Mouse (Mus musculus) liver, embryonic 14.5 days (tissue): ENCODE measurements at regions not wholly inside any gene's neighbourhood (a gene's known extent, or its start where the extent isn't known, plus 50 kb on each side); places are given as distances from the start of the nearest gene placed in this dataset.

Experiments used
- ATAC-seq: fragments of 200-750 bp; cut with Nextera tagmentation; 2 replicates; pipeline ENCODE4 v1.8.0; 2017; ENCODE audit warnings: moderate number of reproducible peaks, mild to moderate bottlenecking, moderate library complexity; ENCODE audit not compliant: insufficient read depth
- DNase-seq, 3 experiments: peaks; one replicate each; pipeline ENCODE4 v3.0.0-alpha.2; 2012 to 2013; ENCODE audit warnings: low read depth in 3 of 3, low spot score in 3 of 3
- H3K27ac ChIP-seq: fragments of 300-500 bp; sonication (generic); 2 replicates; pipeline ENCODE4 v1.5.1; 2014; ENCODE audit warnings: moderate library complexity, mild to moderate bottlenecking, control low read depth, inconsistent platforms
- H3K27me3 ChIP-seq: fragments of 300-500 bp; sonication (generic); 2 replicates; pipeline ENCODE4 v1.6.1; 2014; ENCODE audit warnings: mild to moderate bottlenecking, low read length, moderate library complexity; ENCODE audit not compliant: control insufficient read depth, insufficient read depth
- H3K36me3 ChIP-seq: fragments of 300-500 bp; sonication (generic); replicated peaks from 2 replicates; pipeline ENCODE4 v1.6.1; 2014; ENCODE audit warnings: low read depth; ENCODE audit not compliant: control insufficient read depth, insufficient read depth
- H3K4me1 ChIP-seq, 2 experiments: fragments of 200-500 bp in 1 of 2; fragments of 300-500 bp in 1 of 2; sonication (generic) in 1 of 2; replicated peaks; 2 replicates each; pipeline ENCODE4 v1.6.1; 2012 to 2014; ENCODE audit warnings: antibody characterized with exemption in 1 of 2, inconsistent platforms in 1 of 2, low read length in 1 of 2; ENCODE audit not compliant: control insufficient read depth in 2 of 2, insufficient read depth in 2 of 2
- H3K4me2 ChIP-seq: fragments of 300-500 bp; sonication (generic); 2 replicates; pipeline ENCODE4 v1.6.1; 2014; ENCODE audit warnings: low read depth, mild to moderate bottlenecking, control low read depth, moderate library complexity
- H3K4me3 ChIP-seq, 2 experiments: fragments of 200-500 bp in 1 of 2; fragments of 300-500 bp in 1 of 2; sonication (generic) in 1 of 2; 2 replicates each; pipeline ENCODE4 v1.5.1; 2012 to 2014; ENCODE audit warnings: low read depth in 2 of 2, low read length in 2 of 2, mild to moderate bottlenecking in 2 of 2, control low read depth in 1 of 2, inconsistent platforms in 1 of 2, moderate library complexity in 1 of 2; ENCODE audit not compliant: insufficient read depth in 1 of 2
- H3K9ac ChIP-seq: fragments of 300-500 bp; sonication (generic); replicated peaks from 2 replicates; pipeline ENCODE4 v1.6.1; 2014; ENCODE audit warnings: mild to moderate bottlenecking, control low read depth, moderate library complexity
- H3K9me3 ChIP-seq: fragments of 300-500 bp; sonication (generic); 2 replicates; pipeline ENCODE4 v1.6.1; 2016; ENCODE audit warnings: low read length, mixed read lengths; ENCODE audit not compliant: control insufficient read depth
- CTCF ChIP-seq: IDR thresholded peaks from 2 replicates; pipeline ENCODE4 v1.5.1; 2016; ENCODE audit warnings: antibody characterized with exemption, low read depth, control low read depth
- EP300 ChIP-seq: IDR thresholded peaks from 2 replicates; pipeline ENCODE4 v1.6.1; 2016; ENCODE audit warnings: antibody characterized with exemption, low read depth
- WGBS: fragments of 180-500 bp; shearing (Covaris S2); extraction: QIAGEN DNeasy Blood & Tissue Kit; methylation state at CpG from one replicate; pipeline ENCODE4 v1.1.7; 2014; ENCODE audit not compliant: insufficient replicate concordance; 5-methylcytosine and 5-hydroxymethylcytosine counted together

GRCm38 (mm10) chr4:105692380-105692779, 97.3 kb upstream of the Gm12728 start:
- Histone ChIP-seq H3K36me3 (no peaks in the 10 kb centered on the region), H3K27ac (no peak overlapping the region), H3K4me1 (no peaks in the 10 kb centered on the region), H3K4me3 (no peak overlapping the region), H3K9ac (no peak overlapping the region), H3K4me2 (no peak overlapping the region), H3K27me3 (no peaks in the 10 kb centered on the region), H3K9me3 (no peaks in the 10 kb centered on the region)
- DNase-seq (no peak), ATAC-seq (no peak)
- TF ChIP-seq CTCF, result no peak
- no peak for TF ChIP-seq EP300
- 66% methylated on average over 4 of the region's 4 CpGs for WGBS

DNA sequence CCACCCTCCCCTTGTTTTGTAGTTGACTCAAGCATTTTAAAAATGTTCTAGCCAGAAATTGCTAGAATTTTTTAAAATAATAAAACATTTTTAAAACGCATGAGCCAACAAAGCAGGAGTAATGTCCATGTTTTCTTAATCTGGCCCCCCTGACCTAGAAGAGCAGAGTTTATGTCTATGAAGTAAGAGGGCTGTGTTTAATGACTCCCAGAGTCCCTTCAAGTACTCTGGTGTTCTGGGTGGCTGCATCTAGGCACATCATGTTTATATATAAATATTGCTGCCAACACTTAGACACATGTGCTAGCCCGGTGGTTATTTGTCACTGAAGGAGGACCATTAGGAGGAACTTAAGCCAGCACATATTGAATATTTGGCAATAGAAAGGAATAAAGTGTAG, 93.8 kb upstream of the Gm12728 start:
- no peak for TF ChIP-seq EP300
- TF ChIP-seq CTCF, result no peak
- no peak overlapping the region for H3K9ac ChIP-seq
- H3K4me1 ChIP-seq, result no peaks in the 10 kb centered on the region
- DNase-seq (no peak), ATAC-seq (no peak)
- H3K36me3 ChIP-seq, result no peaks in the 10 kb centered on the region
- H3K9me3 ChIP-seq, result no peaks in the 10 kb centered on the region
- WGBS, result 59% methylated on average over 2 of the region's 2 CpGs
- H3K27ac ChIP-seq, result no peak overlapping the region
- no peak overlapping the region for H3K4me3 ChIP-seq
- H3K27me3 ChIP-seq, result no peaks in the 10 kb centered on the region
- H3K4me2 ChIP-seq, result no peak overlapping the region

DNA sequence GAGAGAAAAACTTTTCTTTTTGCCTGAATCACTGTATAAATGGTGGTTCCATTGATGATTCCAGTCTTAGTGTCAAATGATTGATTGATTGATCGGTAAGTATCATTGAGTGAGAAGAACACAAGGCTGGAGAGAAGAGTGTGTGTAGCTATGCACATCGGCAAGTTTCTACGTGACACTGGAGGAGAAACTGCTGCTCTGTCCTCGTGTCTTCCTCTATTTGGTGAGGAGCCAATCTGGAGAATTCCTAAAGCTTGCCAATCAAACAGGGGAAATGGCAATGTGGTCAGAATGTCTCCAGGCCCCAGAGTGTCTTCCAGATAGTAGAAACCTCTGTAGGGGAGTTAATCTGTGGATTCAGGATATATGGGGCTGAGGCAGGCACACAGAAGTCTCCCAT, 92.5 kb upstream of the Gm12728 start:
- DNase-seq (no peak), ATAC-seq (no peak)
- no peak overlapping the region for H3K27ac ChIP-seq
- H3K27me3 ChIP-seq, result no peaks in the 10 kb centered on the region
- 53% methylated on average over 4 of the region's 4 CpGs for WGBS
- H3K9me3 ChIP-seq, result no peaks in the 10 kb centered on the region
- H3K4me2 ChIP-seq, result no peak overlapping the region
- no peaks in the 10 kb centered on the region for H3K36me3 ChIP-seq
- TF ChIP-seq CTCF (no peak), EP300 (no peak)
- no peak overlapping the region for H3K9ac ChIP-seq
- H3K4me1 ChIP-seq, result no peaks in the 10 kb centered on the region
- H3K4me3 ChIP-seq, result no peak overlapping the region

- H3K9me3 ChIP-seq, result no peaks in the 10 kb centered on the region
- 51% methylated on average over 3 of the region's 3 CpGs for WGBS
- no peaks in the 10 kb centered on the region for H3K4me1 ChIP-seq
- H3K9ac ChIP-seq, result no peak overlapping the region
- TF ChIP-seq CTCF (no peak), EP300 (no peak)
- H3K27ac ChIP-seq, result no peak overlapping the region
- H3K4me3 ChIP-seq, result no peak overlapping the region
- DNase-seq (no peak), ATAC-seq (no peak)
- no peaks in the 10 kb centered on the region for H3K36me3 ChIP-seq
- no peaks in the 10 kb centered on the region for H3K27me3 ChIP-seq
- H3K4me2 ChIP-seq, result no peak overlapping the region
These were observed 87.6 kb upstream of the Gm12728 start for GRCm38 (mm10) chr4:105702036-105702435.

- TF ChIP-seq EP300, result no peak
- TF ChIP-seq CTCF, result no peak
- DNase-seq, result no peak
- WGBS, result 38% methylated on average over 3 of the region's 3 CpGs
- ATAC-seq, result no peak
- H3K27me3 ChIP-seq, result no peaks in the 10 kb centered on the region
- H3K9ac ChIP-seq, result no peak overlapping the region
- H3K4me2 ChIP-seq, result no peak overlapping the region
- H3K36me3 ChIP-seq, result no peaks in the 10 kb centered on the region
- no peaks in the 10 kb centered on the region for H3K9me3 ChIP-seq
- H3K4me3 ChIP-seq, result no peak overlapping the region
- H3K27ac ChIP-seq, result no peak overlapping the region
- H3K4me1 ChIP-seq, result no peaks in the 10 kb centered on the region
These were observed 86.3 kb upstream of the Gm12728 start for GRCm38 (mm10) chr4:105703408-105703807.

DNA sequence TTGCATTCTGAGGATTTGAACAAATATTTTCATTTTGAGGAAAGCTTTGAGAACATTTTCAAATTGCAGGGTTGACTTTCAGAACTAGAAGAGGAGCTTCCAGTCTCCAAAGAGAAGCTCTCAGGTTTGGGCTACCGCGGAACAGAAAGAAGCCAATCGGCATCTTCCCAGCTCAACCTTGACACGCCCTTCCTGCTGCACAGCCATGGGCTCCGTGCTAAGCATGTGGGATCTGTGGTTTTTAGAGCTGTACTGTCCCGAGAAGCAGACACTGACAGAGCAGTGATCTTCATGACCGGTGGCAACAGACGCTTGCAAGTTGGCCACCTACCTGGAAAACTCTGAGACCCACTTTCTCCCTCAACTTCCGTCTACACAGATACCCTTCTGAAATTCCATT, 85.4 kb upstream of the Gm12728 start:
- Histone ChIP-seq H3K9ac (no peak overlapping the region), H3K36me3 (no peaks in the 10 kb centered on the region), H3K4me3 (no peak overlapping the region), H3K4me1 (no peaks in the 10 kb centered on the region), H3K27me3 (no peaks in the 10 kb centered on the region), H3K4me2 (no peak overlapping the region), H3K27ac (no peak overlapping the region), H3K9me3 (no peaks in the 10 kb centered on the region)
- 59% methylated on average over 9 of the region's 9 CpGs for WGBS
- DNase-seq (no peak), ATAC-seq (no peak)
- no peak for TF ChIP-seq EP300
- TF ChIP-seq CTCF, result no peak
